Mouse (Mus musculus) hindbrain, embryonic 16.5 days (tissue): ENCODE measurements around the gene Rbm43. TPM values are rescaled to one million over a fixed set of nuclear protein-coding genes. Genes with fewer than 3 reads are reported as not detected.
A peak's percentile ranks its signal among the peaks of the same experiment; 100 is the strongest.

ENCODE experiments used
- ATAC-seq: fragments of 200-750 bp; cut with Nextera tagmentation; 2 replicates; pipeline ENCODE4 v1.8.0; 2017; ENCODE audit warnings: moderate TSS enrichment, moderate library complexity
- H3K27ac ChIP-seq: fragments of 300-500 bp; sonication (generic); 2 replicates; pipeline ENCODE4 v1.5.1; 2014; ENCODE audit warnings: low read depth, mild to moderate bottlenecking, control low read depth, low read length, moderate library complexity
- H3K27me3 ChIP-seq: fragments of 300-500 bp; sonication (generic); replicated peaks from 2 replicates; pipeline ENCODE4 v1.6.1; 2014; ENCODE audit warnings: low read length; ENCODE audit not compliant: control insufficient read depth, insufficient read depth
- H3K36me3 ChIP-seq: fragments of 300-500 bp; sonication (generic); 2 replicates; pipeline ENCODE4 v1.6.1; 2014; ENCODE audit warnings: mild to moderate bottlenecking, low read length, moderate library complexity, mixed read lengths; ENCODE audit not compliant: control insufficient read depth, insufficient read depth
- H3K4me1 ChIP-seq: fragments of 300-500 bp; sonication (generic); 2 replicates; pipeline ENCODE4 v1.6.1; 2014; ENCODE audit warnings: low read depth, low read length; ENCODE audit not compliant: control insufficient read depth, insufficient read depth
- H3K4me2 ChIP-seq: fragments of 300-500 bp; sonication (generic); 2 replicates; pipeline ENCODE4 v1.6.1; 2014; ENCODE audit warnings: mild to moderate bottlenecking, low read length, control low read depth, moderate library complexity
- H3K4me3 ChIP-seq: fragments of 300-500 bp; sonication (generic); 2 replicates; pipeline ENCODE4 v1.5.1; 2014; ENCODE audit warnings: mild to moderate bottlenecking, low read length, control low read depth, moderate library complexity
- H3K9ac ChIP-seq: fragments of 300-500 bp; sonication (generic); 2 replicates; pipeline ENCODE4 v1.6.1; 2014; ENCODE audit warnings: low read depth, mild to moderate bottlenecking, control low read depth, low read length, moderate library complexity
- H3K9me3 ChIP-seq: fragments of 300-500 bp; sonication (generic); 2 replicates; pipeline ENCODE4 v1.6.1; 2014; ENCODE audit warnings: mild to moderate bottlenecking, low read length, moderate library complexity; ENCODE audit not compliant: control insufficient read depth
- WGBS: fragments of 180-500 bp; shearing (Covaris S2); extraction: QIAGEN DNeasy Blood & Tissue Kit; methylation state at CpG from one replicate; pipeline ENCODE4 v1.1.7; 2014; 5-methylcytosine and 5-hydroxymethylcytosine counted together
- polyA plus RNA-seq: library from polyadenylated mRNA; unstranded; fragments of >200 nt; fragmentation: Nextera tagmentation; extraction: Ambion mirVana; gene quantifications from 2 replicates; pipeline ENCODE4 v1.2.1, GENCODE M21; 2015

Rbm43 gene
- polyA plus RNA-seq, 1 experiment from 2014 or later = 11.1 TPM

DNA sequence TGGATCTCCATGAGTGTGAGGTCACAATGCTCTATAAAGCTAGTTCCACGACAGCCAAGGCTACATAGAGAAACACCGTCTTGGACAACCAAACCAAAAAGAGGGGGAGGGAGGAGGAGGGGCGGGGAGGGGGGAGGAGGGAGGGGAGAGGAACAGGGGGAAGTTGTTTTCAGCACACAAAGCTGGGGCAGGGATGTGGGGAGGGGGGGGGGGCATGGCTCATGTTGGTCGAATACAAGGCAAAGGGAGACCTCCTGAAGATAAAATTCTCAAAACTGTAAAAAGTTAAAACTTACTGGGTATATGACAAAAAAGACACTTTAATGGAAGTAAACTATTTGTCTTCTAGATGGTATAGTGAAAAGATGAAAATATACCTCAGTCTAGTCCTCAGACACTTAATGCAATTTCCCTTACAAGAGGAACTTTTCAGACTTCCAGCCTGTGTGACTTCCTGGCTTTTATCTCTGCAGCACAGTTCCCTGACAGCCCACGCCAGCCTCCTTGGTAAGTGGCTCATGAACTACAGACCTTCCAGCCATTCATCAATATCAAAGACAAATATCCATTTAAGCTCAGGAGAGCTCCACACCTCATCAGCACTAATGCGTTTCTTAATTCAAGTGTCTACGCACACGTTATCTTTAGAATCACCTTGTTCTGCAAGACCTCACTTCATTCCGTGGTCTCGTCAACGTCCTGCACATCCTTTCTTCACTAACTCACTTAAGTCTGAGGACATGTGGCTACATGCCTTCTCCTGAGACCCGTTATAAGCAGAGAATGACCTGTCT lies 1.4 kb downstream of the Rbm43 start:
- no peaks in the 10 kb centered on the region; the same call in 1 of the 2 replicates for H3K4me1 ChIP-seq
- H3K36me3 ChIP-seq = no peaks in the 10 kb centered on the region; the same call in 1 of the 2 replicates
- H3K9ac ChIP-seq = no peak overlapping the region
- H3K9me3 ChIP-seq = no peaks in the 10 kb centered on the region
- no peak for ATAC-seq
- H3K4me3 ChIP-seq = no peak overlapping the region
- H3K27ac ChIP-seq = no peak overlapping the region
- 63% methylated on average over 12 of the region's 12 CpGs for WGBS
- no peaks in the 10 kb centered on the region for H3K27me3 ChIP-seq
- H3K4me2 ChIP-seq = no peak overlapping the region; the same call in 1 of the 2 replicates

DNA sequence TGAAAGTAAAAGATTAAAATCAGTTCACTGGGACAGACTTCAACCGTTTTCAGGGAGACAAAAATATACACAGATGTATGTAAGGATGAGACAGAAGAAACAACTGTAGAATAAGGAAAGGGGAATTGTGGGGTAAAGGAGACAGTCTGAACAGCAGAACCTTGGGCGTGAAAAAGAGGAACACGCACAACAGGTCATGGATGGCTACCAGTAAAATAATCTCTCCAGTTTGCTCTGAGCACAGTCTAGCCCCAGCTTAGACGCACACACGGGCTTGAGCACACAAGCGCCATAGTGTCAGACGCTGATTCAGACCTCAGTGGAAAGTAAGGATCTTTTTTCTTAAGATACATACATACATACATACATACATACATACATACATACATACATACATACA lies 3.7 kb downstream of the Rbm43 start:
- Histone ChIP-seq H3K4me3 (no peak overlapping the region), H3K27me3 (no peaks in the 10 kb centered on the region), H3K36me3 (no peaks in the 10 kb centered on the region; the same call in 1 of the 2 replicates), H3K9ac (no peak overlapping the region), H3K4me1 (no peaks in the 10 kb centered on the region; the same call in 1 of the 2 replicates), H3K9me3 (no peaks in the 10 kb centered on the region), H3K27ac (no peak overlapping the region), H3K4me2 (no peak overlapping the region)
- WGBS = 94% methylated on average over 7 of the region's 7 CpGs
- no peak for ATAC-seq

DNA sequence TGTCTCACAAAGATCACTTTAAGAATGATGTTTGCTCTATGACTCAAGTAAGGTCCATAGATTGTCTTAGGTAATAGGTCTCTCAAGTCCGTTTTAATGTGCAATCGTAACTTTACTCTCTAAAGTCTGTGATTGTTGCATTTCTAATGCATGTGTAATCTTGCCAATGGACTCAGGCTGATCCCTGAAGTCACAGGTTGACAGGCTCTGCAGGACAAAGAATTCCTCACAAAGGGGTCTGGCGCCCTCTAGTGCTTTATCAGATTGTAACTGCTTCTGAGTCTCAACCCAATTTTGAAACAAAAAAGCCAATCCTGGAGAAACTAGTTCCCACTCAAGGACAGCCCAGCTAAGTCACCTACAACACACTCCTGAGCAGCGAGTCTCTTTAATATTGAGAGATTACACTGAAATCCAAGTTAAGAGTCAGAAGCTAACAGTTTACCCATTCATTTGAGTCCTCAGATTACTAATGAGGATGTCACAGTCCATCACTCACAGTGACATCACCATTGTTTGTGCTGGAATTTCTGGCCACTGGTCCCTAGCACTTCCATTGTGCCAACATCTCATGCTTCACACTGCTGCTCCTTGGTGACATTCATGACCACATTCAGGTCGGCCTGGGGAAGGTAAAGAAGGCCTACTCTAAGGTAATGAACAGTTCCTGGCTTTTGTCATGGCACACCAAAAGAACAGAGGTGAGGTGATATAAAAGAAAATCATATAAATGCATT lies 19.9 kb downstream of the Rbm43 start:
- no peak overlapping the region for H3K9ac ChIP-seq
- ATAC-seq = peak; percentile 77
- no peaks in the 10 kb centered on the region for H3K9me3 ChIP-seq
- H3K27ac ChIP-seq = no peak overlapping the region
- WGBS = 3% methylated on average over 5 of the region's 5 CpGs
- H3K4me3 ChIP-seq = no peak overlapping the region
- H3K4me1 ChIP-seq = no peaks in the 10 kb centered on the region
- H3K36me3 ChIP-seq = no peaks in the 10 kb centered on the region
- H3K4me2 ChIP-seq = no peak overlapping the region
- H3K27me3 ChIP-seq = no peaks in the 10 kb centered on the region

DNA sequence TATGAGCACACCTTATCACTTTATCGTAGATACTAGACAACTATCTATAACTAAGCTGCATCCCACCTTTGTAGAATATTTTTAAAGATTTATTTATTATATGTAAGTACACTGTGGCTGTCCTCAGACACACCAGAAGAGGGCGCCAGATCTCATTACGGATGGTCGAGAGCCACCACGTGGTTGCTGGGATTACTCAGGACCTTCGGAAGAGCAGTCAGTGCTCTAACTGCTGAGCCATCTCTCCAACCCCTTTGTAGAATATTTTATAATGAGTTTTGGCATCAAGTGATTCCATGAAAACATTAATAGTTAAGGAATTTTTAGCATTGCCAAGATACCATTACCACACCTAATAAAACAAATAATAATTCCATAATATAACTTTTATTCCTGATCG lies 20.4 kb downstream of the Rbm43 start:
- H3K9me3 ChIP-seq = no peaks in the 10 kb centered on the region
- H3K36me3 ChIP-seq = no peaks in the 10 kb centered on the region
- no peak for ATAC-seq
- no peaks in the 10 kb centered on the region for H3K4me1 ChIP-seq
- H3K27ac ChIP-seq = no peak overlapping the region
- no peak overlapping the region for H3K9ac ChIP-seq
- no peak overlapping the region for H3K4me2 ChIP-seq
- H3K27me3 ChIP-seq = no peaks in the 10 kb centered on the region
- WGBS = 55% methylated on average over 7 of the region's 7 CpGs
- no peak overlapping the region for H3K4me3 ChIP-seq

DNA sequence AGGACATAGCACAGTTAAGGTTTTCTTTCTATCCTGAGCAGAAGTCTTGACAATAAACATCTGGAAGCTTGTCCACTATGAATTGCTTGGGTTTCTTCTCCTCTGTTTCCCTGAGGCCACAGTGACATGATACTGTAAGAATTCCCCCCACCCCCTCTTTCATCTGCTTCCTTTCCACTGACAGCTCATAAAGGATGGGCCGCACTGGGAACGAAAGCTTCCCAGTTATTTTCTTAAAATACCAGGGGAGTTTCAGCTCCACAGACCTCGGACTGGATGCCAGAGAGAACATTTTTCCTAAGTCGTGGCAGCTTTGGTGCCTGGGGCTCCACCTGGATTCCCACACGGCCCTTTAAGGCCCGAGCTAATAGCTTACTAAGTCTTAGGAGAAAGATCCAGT lies 22.2 kb downstream of the Rbm43 start:
- no peak overlapping the region for H3K9ac ChIP-seq
- H3K4me3 ChIP-seq = no peak overlapping the region
- no peak for ATAC-seq
- H3K27ac ChIP-seq = no peak overlapping the region
- no peaks in the 10 kb centered on the region for H3K27me3 ChIP-seq
- no peak overlapping the region for H3K4me2 ChIP-seq
- WGBS = 36% methylated on average over 6 of the region's 6 CpGs
- H3K36me3 ChIP-seq = no peaks in the 10 kb centered on the region
- no peaks in the 10 kb centered on the region for H3K9me3 ChIP-seq
- no peaks in the 10 kb centered on the region for H3K4me1 ChIP-seq

DNA sequence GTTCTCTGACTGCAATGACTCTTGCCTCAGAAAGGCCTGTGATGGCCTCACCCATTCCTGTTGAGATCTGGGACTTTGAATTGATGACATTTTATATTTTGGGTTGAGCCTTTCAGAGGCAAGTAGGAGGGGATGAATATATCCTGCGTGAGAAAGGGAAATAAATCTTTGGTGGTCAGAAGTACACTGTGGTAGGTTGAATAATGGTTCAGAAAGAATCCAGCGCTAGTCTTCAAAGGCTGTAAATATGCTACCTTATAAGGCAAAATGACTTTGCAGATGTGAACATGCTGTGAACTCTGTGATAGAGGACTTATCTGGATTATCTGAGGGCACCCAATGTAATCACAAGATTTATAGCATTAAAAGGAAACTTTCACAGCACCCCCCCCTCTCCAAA lies 23.1 kb downstream of the Rbm43 start:
- H3K4me1 ChIP-seq = no peaks in the 10 kb centered on the region
- no peak for ATAC-seq
- WGBS = 83% methylated on average over 2 of the region's 2 CpGs
- no peaks in the 10 kb centered on the region for H3K36me3 ChIP-seq
- H3K4me2 ChIP-seq = no peak overlapping the region
- H3K27ac ChIP-seq = no peak overlapping the region
- H3K9me3 ChIP-seq = no peaks in the 10 kb centered on the region
- H3K27me3 ChIP-seq = no peaks in the 10 kb centered on the region
- H3K9ac ChIP-seq = no peak overlapping the region
- no peak overlapping the region for H3K4me3 ChIP-seq

DNA sequence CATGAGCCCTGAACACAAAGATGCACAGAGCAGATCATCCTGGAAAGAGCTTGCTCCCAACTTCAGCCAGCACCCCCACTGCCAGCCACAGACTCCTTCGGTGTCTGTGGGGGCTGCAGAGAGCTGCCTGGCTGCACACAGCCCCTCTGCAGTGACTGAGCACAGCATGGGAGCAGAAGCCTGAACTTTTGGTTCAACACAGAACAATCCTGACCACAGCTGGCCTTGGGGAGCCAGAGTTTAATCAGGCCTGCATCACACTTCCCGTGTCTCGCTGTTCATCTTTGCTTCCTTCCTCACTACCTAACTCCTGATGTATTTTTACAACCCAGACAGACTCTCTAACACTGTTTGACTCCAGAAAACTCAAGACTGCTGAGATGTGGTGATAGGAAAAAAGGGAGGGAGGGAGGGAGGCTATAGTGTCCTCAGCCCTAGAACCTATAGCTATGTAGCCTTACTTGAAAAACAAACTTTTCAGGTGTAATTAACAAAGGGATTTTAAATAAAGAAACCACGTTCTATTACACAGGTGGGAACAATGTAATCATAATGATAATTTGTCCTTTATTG lies 27.3 kb downstream of the Rbm43 start:
- H3K4me1 ChIP-seq = no peaks in the 10 kb centered on the region
- 53% methylated on average over 4 of the region's 4 CpGs for WGBS
- ATAC-seq = no peak
- H3K36me3 ChIP-seq = no peaks in the 10 kb centered on the region
- no peak overlapping the region for H3K9ac ChIP-seq
- H3K9me3 ChIP-seq = no peaks in the 10 kb centered on the region
- no peaks in the 10 kb centered on the region for H3K27me3 ChIP-seq
- H3K4me2 ChIP-seq = no peak overlapping the region
- no peak overlapping the region for H3K27ac ChIP-seq
- H3K4me3 ChIP-seq = no peak overlapping the region

DNA sequence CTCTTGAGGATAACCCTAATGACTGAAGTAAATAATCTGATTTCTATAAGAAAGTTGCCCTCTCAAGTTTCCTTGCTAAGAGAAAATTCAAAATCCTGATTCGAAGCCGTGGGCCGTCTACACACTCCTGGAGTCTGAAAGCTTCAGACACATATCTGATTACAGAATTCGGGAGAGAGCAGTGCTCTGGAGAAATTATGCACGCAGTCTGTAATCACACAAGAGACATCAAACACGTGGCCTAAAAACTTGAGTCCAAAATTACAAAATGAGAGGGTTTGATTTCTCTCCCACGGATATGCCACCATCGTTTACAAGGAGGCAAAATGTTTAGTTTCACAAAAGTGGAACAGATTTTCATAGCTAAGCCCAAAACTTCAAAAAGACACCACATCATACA lies 29.3 kb downstream of the Rbm43 start:
- Histone ChIP-seq H3K9ac (no peak overlapping the region), H3K27me3 (no peaks in the 10 kb centered on the region), H3K4me3 (no peak overlapping the region), H3K4me1 (no peaks in the 10 kb centered on the region), H3K4me2 (no peak overlapping the region), H3K36me3 (no peaks in the 10 kb centered on the region), H3K9me3 (no peaks in the 10 kb centered on the region), H3K27ac (no peak overlapping the region)
- 81% methylated on average over 8 of the region's 8 CpGs for WGBS
- ATAC-seq = no peak

DNA sequence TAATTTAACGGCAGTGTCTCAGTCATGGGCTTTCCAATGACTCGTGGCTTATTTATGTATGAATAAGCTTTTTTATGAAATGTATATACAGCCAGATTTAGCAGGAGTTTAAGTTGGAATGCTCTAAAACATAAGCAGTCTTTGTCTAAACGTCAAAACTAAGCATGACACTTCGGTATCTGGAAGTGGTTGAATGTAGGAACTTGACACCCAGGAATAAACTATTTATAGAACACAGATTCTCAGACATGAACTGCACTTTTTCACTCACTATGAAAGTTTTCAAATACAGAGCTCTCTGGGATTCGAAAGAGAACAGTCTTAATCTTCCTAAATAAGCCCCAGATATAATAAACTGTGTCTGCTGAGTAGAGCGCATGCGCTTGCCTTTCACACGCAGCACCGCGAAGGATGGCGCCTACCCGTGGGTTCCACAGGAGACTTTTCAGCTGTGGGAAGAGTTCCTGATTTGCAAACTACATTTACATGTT lies 42.5 kb downstream of the Rbm43 start:
- Histone ChIP-seq H3K9ac (no peak overlapping the region), H3K4me2 (no peak overlapping the region), H3K9me3 (no peaks in the 10 kb centered on the region), H3K27ac (no peak overlapping the region), H3K36me3 (no peaks in the 10 kb centered on the region), H3K4me3 (no peak overlapping the region), H3K27me3 (no peaks in the 10 kb centered on the region), H3K4me1 (no peaks in the 10 kb centered on the region)
- WGBS = 87% methylated on average over 12 of the region's 12 CpGs
- no peak for ATAC-seq
